Mouse (Mus musculus) lung, adult 2 months (tissue): ENCODE results near the gene Ces1g.

Experiments
- CTCF ChIP-seq: fragments of 200-500 bp; IDR thresholded peaks from 2 replicates; pipeline ENCODE4 v1.5.1; 2011; ENCODE audit warnings: mild to moderate bottlenecking, low read length, control low read depth; ENCODE audit not compliant: insufficient read depth
- POLR2A ChIP-seq: fragments of 200-500 bp; IDR thresholded peaks from 2 replicates; pipeline ENCODE4 v1.6.1; 2011; ENCODE audit warnings: low read depth, mild to moderate bottlenecking, control low read depth, low read length, borderline replicate concordance; ENCODE audit errors: extremely low read depth

DNA sequence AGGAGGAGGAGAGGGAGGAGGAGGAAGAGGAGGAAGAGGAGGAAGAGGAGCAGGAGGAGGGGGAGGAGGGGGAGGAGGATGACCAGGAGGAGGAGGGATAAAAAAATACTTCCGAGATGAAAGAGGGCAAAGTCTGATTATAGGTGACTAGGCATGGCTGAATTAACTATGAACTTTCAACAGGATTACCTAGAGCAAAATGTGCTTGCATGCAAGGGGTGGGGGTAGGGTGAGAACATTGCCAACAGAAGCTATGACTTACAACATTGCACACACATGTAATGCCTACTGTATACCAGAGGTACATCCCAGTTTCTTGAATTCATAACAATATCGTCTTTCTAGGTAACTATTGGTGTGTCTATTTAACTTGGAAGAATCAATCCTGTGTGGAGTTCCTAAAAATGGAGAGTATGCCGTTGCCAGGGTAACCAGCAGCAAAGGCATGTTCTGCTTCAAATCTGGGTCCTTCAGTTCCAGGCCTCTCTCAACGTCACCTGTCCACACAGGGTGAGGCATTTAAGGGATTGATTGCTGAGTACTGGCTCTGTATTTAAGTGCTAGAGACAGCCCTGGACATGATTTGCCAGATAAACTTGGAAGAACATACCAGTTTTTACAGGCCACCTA is 58.8 kb downstream of the Ces1g start:
- TF ChIP-seq CTCF (no peak), POLR2A (no peak)
